Mouse (Mus musculus): ENCODE results near the gene Lsm10. TPM values are rescaled to one million over a fixed set of nuclear protein-coding genes. Genes with fewer than 3 reads are reported as not detected.

Gene Lsm10
- polyA plus RNA-seq (2016; fragmentation: Nextera tagmentation; extraction: Ambion mirVana) = 44.9 and 48.5 TPM in 2 replicates

- WGBS = 4% methylated on average over 37 of the region's 37 CpGs
Observed at GRCm38 (mm10) chr4:126096464-126097111, at the start of gene Lsm10. Gene Lsm10, plus strand, starts transcription at chr4:126096623.

GRCm38 (mm10) chr4:126046851-126047585 lies 49.4 kb upstream of the Lsm10 start, which contains the start of gene Mrps15:
Gene Mrps15, plus strand, starts transcription at chr4:126046925.
- Histone ChIP-seq H3K27ac (replicated peaks) (peak within 1 kb of the TSS; percentile 90), H3K4me3 (peak within 1 kb of the TSS; percentile 90), H3K9me3 (no peaks in the 10 kb centered on the region), H3K27me3 (replicated peaks; ENCODE audit: low read depth, poor library complexity, severe bottlenecking) (no peaks in the 10 kb centered on the region), H3K36me3 (replicated peaks) (peaks cover 34% of the 10 kb centered on the region), H3K4me1 (peaks cover 15% of the 10 kb centered on the region)
- peak; percentile 92 for DNase-seq (ENCODE audit: low spot score)
- WGBS = under 1% methylated on average over 56 of the region's 56 CpGs

More at GRCm38 (mm10) chr4:126096464-126097111, at the start of gene Lsm10:
- H3K27ac ChIP-seq (replicated peaks) = peak within 1 kb of the TSS; percentile 85
- H3K4me3 ChIP-seq = peak within 1 kb of the TSS; percentile 67
- peaks cover 10% of the 10 kb centered on the region for H3K4me1 ChIP-seq
- DNase-seq (ENCODE audit: low spot score) = peak; percentile 97
- no peaks in the 10 kb centered on the region for H3K27me3 ChIP-seq (replicated peaks; ENCODE audit: low read depth, poor library complexity, severe bottlenecking)
- no peaks in the 10 kb centered on the region for H3K9me3 ChIP-seq
- H3K36me3 ChIP-seq (replicated peaks) = peaks cover 34% of the 10 kb centered on the region

- no peak for DNase-seq (ENCODE audit: low spot score)
- Histone ChIP-seq H3K36me3 (replicated peaks) (peaks cover 80% of the 10 kb centered on the region), H3K27ac (replicated peaks) (no peak overlapping the region)
Observed at GRCm38 (mm10) chr4:126051617-126052016, 44.8 kb upstream of the Lsm10 start.

GRCm38 (mm10) chr4:126057207-126058133 lies 39.0 kb upstream of the Lsm10 start:
- Histone ChIP-seq H3K27ac (replicated peaks) (peak overlapping the region; percentile 86), H3K4me3 (peak overlapping the region; percentile 80), H3K4me1 (peaks cover 20% of the 10 kb centered on the region), H3K9me3 (no peaks in the 10 kb centered on the region), H3K27me3 (replicated peaks; ENCODE audit: low read depth, poor library complexity, severe bottlenecking) (no peaks in the 10 kb centered on the region), H3K36me3 (replicated peaks) (peaks cover 43% of the 10 kb centered on the region)
- DNase-seq (ENCODE audit: low spot score) = no peak
- 17% methylated on average over 19 of the region's 19 CpGs for WGBS

More at GRCm38 (mm10) chr4:126051617-126052016, 44.8 kb upstream of the Lsm10 start:
- no peaks in the 10 kb centered on the region for H3K27me3 ChIP-seq (replicated peaks; ENCODE audit: low read depth, poor library complexity, severe bottlenecking)
- no peaks in the 10 kb centered on the region for H3K9me3 ChIP-seq
- WGBS = 87% methylated on average over 7 of the region's 7 CpGs
- H3K4me3 ChIP-seq = no peak overlapping the region
- H3K4me1 ChIP-seq = peaks cover 15% of the 10 kb centered on the region

- WGBS = under 1% methylated on average over 57 of the region's 57 CpGs
Observed at GRCm38 (mm10) chr4:126058134-126058996, 38.1 kb upstream of the Lsm10 start, which contains the start of gene Oscp1. Gene Oscp1, plus strand, starts transcription at chr4:126058565.

GRCm38 (mm10) chr4:126058997-126059362 lies 37.4 kb upstream of the Lsm10 start:
- WGBS = 43% methylated on average over 9 of the region's 9 CpGs
- no peaks in the 10 kb centered on the region for H3K27me3 ChIP-seq (replicated peaks; ENCODE audit: low read depth, poor library complexity, severe bottlenecking)
- H3K4me1 ChIP-seq = peaks cover 20% of the 10 kb centered on the region
- H3K9me3 ChIP-seq = no peaks in the 10 kb centered on the region
- peak overlapping the region; percentile 80 for H3K4me3 ChIP-seq
- DNase-seq (ENCODE audit: low spot score) = no peak
- peak overlapping the region; percentile 79 for H3K27ac ChIP-seq (replicated peaks)
- peaks cover 28% of the 10 kb centered on the region for H3K36me3 ChIP-seq (replicated peaks)

More at GRCm38 (mm10) chr4:126058134-126058996, 38.1 kb upstream of the Lsm10 start, which contains the start of gene Oscp1:
- H3K27ac ChIP-seq (replicated peaks) = peak within 1 kb of the TSS; percentile 86
- peaks cover 20% of the 10 kb centered on the region for H3K4me1 ChIP-seq
- peak within 1 kb of the TSS; percentile 80 for H3K4me3 ChIP-seq
- no peaks in the 10 kb centered on the region for H3K27me3 ChIP-seq (replicated peaks; ENCODE audit: low read depth, poor library complexity, severe bottlenecking)
- no peaks in the 10 kb centered on the region for H3K9me3 ChIP-seq
- peaks cover 34% of the 10 kb centered on the region for H3K36me3 ChIP-seq (replicated peaks)
- peak; percentile 94 for DNase-seq (ENCODE audit: low spot score)

- Histone ChIP-seq H3K27ac (replicated peaks) (no peak overlapping the region), H3K9me3 (no peaks in the 10 kb centered on the region), H3K4me3 (no peak overlapping the region), H3K36me3 (replicated peaks) (no peaks in the 10 kb centered on the region), H3K27me3 (replicated peaks; ENCODE audit: low read depth, poor library complexity, severe bottlenecking) (no peaks in the 10 kb centered on the region), H3K4me1 (peaks cover 12% of the 10 kb centered on the region)
- 33% methylated on average over 1 of the region's 1 CpGs for WGBS
- DNase-seq (ENCODE audit: low spot score) = no peak
Observed at GRCm38 (mm10) chr4:126062856-126063255, 33.6 kb upstream of the Lsm10 start.

GRCm38 (mm10) chr4:126065241-126065640 lies 31.2 kb upstream of the Lsm10 start:
- H3K36me3 ChIP-seq (replicated peaks) = 0 out of 2 replicates have a peak, but pooled peaks cover 3% of the 10 kb centered on the region
- no peaks in the 10 kb centered on the region for H3K4me1 ChIP-seq
- H3K27me3 ChIP-seq (replicated peaks; ENCODE audit: low read depth, poor library complexity, severe bottlenecking) = no peaks in the 10 kb centered on the region
- H3K4me3 ChIP-seq = no peak overlapping the region
- H3K27ac ChIP-seq (replicated peaks) = no peak overlapping the region
- DNase-seq (ENCODE audit: low spot score) = no peak
- 90% methylated on average over 7 of the region's 7 CpGs for WGBS
- no peaks in the 10 kb centered on the region for H3K9me3 ChIP-seq

GRCm38 (mm10) chr4:126067401-126068077 lies 28.9 kb upstream of the Lsm10 start:
- no peak overlapping the region for H3K27ac ChIP-seq (replicated peaks)
- no peak overlapping the region for H3K4me3 ChIP-seq
- H3K4me1 ChIP-seq = no peaks in the 10 kb centered on the region
- H3K36me3 ChIP-seq (replicated peaks) = 0 out of 2 replicates have a peak, but pooled peaks cover 3% of the 10 kb centered on the region
- no peak for DNase-seq (ENCODE audit: low spot score)
- no peaks in the 10 kb centered on the region for H3K27me3 ChIP-seq (replicated peaks; ENCODE audit: low read depth, poor library complexity, severe bottlenecking)
- WGBS = 77% methylated on average over 15 of the region's 15 CpGs
- H3K9me3 ChIP-seq = no peaks in the 10 kb centered on the region

GRCm38 (mm10) chr4:126068842-126069241 lies 27.6 kb upstream of the Lsm10 start:
- DNase-seq (ENCODE audit: low spot score) = no peak
- no peak overlapping the region for H3K27ac ChIP-seq (replicated peaks)
- WGBS = 88% methylated on average over 6 of the region's 6 CpGs
- no peaks in the 10 kb centered on the region for H3K9me3 ChIP-seq
- H3K4me1 ChIP-seq = no peaks in the 10 kb centered on the region
- no peak overlapping the region for H3K4me3 ChIP-seq
- H3K27me3 ChIP-seq (replicated peaks; ENCODE audit: low read depth, poor library complexity, severe bottlenecking) = no peaks in the 10 kb centered on the region
- 0 out of 2 replicates have a peak, but pooled peaks cover 4% of the 10 kb centered on the region for H3K36me3 ChIP-seq (replicated peaks)

GRCm38 (mm10) chr4:126077833-126078232 lies 18.6 kb upstream of the Lsm10 start:
- H3K36me3 ChIP-seq (replicated peaks) = peaks cover 30% of the 10 kb centered on the region
- H3K27ac ChIP-seq (replicated peaks) = no peak overlapping the region
- H3K27me3 ChIP-seq (replicated peaks; ENCODE audit: low read depth, poor library complexity, severe bottlenecking) = no peaks in the 10 kb centered on the region
- no peaks in the 10 kb centered on the region for H3K4me1 ChIP-seq
- no peak overlapping the region for H3K4me3 ChIP-seq
- 84% methylated on average over 6 of the region's 6 CpGs for WGBS
- no peaks in the 10 kb centered on the region for H3K9me3 ChIP-seq
- no peak for DNase-seq (ENCODE audit: low spot score)
